Mouse (Mus musculus): ENCODE results near the gene Lonrf2.
A peak's percentile ranks its signal among the peaks of the same experiment; 100 is the strongest.

Lonrf2 gene

DNA sequence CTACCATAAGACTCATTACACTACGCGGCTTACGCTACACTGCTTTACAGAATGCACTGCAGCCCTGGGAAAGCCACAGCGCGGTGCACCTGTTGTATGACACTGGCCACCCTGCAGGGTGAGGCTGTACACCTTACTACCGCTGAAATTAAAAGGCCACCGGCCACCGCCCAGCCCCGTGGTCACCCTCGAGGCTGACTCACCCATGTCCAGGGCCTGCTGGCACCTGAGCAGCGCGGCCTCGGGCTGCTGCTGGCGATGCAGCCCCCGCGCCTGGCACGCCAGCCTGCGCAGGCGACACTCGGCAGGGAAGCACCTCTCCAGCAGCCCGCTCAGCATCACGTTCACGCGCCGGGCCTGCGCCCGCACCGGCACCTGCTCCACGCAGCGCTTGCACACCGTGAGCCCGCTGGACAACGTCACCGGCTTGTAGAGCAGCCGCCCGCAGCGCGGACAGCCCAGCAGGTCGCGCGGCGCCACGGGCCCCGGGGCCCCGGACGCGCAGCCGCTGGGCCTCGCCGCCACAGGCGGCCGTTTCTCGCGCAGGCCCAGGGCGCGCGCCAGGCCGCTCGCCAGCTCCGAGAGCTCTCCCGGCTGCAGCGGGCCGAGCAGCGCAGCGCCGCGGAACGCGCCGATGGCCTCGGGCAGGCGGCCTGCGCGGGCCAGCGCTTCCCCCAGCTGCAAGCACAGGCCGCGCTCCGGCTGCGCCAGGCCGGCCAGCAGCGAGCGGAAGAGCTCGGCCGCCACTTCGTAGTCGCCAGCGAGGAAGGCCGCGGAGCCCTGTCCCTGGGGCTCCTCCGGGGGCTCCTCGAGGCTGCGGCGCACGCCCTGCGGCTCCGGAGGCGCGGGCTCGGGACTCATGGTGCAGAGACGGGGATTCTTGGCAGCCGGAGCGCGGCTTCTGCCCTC is 689 bp downstream of the Lonrf2 start:
- no peak for DNase-seq (ENCODE audit: low spot score)

DNA sequence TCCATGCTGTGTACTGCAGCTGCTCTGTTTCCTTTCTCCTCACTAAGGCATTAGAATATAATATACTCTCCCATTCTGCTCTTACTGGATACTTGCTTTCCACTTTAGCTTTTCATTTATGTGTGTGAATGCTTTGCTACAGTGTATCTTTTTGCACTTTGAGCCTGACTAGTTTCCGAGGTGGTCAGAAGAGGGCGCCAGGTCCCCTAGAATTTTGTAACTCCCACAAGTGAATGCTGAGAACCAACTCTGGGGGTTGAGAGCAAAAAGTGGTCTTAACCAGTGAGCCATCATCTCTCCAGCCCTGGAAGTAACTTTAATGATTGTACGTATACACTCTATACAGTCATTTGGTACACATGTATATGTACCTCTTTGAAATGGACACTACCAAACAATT is 1.6 kb downstream of the Lonrf2 start:
- no peak for DNase-seq (ENCODE audit: low spot score)

DNA sequence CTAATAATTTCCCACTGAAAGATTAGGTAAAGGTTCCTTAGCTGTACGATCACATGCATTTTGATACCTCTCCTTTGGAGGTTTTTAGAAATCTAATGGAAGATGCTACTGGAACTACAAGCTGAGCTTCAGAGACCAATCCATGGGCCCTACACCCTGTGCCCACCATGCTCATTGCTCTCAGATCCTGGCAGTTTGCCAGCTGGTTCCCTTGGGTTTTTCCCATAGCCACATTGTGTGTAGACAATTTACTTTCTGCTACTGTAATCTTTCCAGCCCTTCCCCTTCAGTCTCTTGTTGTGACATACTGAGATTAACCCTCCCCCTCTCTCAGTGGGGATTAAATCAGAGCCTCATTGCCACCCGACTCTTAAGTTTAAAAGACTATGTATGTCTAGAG is 11.6 kb downstream of the Lonrf2 start:
- DNase-seq (ENCODE audit: low spot score): no peak

DNA sequence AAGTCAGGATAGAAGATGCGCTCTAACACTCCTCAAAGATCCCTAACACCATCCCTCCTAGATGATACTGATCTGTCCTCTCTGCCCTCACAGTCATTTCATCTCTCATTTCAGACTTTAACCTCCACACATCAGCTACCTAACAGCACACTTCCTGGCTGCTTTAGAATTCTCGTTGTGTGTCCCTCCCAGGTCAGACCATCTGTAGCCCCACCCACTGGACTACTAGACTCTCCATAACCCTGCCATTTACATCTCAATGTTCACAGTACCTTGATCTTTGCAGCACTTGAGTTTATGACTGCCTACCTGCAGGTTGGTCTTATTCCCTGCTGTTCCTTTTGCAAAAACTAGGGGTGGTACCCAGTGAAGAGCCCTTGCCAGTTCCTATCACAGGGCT is 12.7 kb downstream of the Lonrf2 start:
- no peak for DNase-seq (ENCODE audit: low spot score)

DNA sequence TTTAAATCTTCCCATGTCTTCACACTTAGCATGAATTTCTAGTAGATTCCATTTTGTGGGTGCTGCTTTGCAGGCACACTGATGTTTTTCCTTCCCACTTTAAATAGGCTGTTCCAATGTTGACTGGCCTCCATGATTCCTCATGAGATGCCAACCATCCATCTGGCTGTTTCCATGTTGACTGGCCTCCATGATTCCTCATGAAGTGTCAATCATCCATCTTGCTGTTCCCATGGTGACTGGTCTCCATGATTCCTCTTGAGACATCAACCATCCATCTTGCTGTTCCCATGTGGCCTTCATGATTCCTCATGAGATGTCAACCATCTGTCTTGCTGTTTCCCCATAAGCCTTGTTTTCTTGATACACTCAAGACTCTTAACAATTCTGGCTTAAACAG is 16.8 kb downstream of the Lonrf2 start:
- no peak for DNase-seq (ENCODE audit: low spot score)

DNA sequence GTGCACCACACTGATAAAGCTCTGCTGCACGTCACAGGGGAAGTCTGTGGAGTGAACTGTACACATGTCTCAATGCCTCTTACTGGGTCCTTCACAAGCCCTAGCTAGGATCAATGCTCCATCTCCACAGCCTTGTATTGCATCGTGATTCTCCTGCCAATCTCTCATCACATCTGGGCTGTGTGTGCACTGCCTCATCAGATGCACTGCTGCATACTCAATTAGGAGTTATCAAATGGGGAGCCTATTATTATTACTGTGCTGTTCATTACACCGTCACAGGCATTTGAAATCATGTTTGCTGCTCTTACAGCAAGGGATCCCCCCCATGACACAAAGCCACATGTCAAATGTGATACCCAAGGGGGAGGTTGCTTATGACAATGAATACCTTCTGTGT is 18.8 kb downstream of the Lonrf2 start:
- no peak for DNase-seq (ENCODE audit: low spot score)

DNA sequence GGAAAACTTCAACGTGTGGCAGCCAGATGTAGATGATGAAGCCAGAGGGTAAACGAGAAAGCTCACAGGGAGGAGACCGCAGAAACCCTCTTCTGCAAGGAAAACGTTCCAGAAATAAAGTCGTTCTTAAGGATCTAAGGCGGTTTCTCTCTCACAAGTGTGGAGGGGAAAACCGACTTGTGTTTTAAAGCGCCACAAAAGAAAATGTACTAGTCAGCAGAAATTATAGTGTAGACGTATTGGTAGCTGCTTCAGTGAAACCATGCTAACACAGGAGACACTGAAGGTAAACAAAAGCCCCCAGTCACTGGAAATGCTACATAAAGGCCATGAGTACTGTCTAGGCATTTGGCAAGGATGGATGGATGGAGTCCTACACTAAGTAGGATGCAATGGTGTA is 19.2 kb downstream of the Lonrf2 start:
- DNase-seq (ENCODE audit: low spot score): no peak

DNA sequence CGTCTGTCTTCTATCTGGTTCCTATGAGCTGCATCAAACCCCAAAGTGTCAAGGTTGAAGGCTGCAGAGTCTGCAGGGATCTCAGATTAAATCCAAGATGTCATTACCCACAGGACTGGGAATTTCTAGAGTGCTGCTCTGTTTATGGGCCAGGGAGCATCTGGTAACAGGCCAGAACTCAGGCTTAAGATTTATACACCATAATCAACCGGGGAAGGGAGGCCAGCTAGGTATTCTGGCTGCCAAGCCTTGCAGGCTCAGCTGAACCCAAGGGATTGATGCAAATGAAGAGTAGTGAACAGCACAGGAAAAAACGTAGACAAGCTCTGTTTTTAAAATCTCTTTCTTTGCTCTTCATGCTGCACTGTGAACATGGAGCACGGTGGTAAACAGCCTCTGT is 20.2 kb downstream of the Lonrf2 start:
- DNase-seq (ENCODE audit: low spot score): no peak

DNA sequence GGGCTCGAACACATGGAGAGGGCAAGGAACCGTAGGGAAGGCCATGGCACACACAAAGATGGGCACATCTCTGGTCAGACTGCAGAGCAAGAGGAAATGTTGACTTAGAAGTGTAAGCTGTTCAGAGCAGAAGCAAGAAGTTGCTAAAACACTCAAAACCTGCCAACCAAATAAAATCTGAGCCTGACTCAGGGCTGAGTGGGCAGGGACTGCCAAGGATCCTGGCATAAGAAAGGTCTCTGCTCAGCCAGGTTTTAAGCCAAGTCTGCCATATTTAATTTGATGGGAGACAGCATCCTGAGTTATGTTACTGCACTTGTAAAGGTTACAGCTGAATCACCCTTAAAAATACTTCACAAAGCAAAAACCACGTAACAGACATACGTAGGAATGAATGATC is 29.4 kb downstream of the Lonrf2 start:
- no peak for DNase-seq (ENCODE audit: low spot score)

DNA sequence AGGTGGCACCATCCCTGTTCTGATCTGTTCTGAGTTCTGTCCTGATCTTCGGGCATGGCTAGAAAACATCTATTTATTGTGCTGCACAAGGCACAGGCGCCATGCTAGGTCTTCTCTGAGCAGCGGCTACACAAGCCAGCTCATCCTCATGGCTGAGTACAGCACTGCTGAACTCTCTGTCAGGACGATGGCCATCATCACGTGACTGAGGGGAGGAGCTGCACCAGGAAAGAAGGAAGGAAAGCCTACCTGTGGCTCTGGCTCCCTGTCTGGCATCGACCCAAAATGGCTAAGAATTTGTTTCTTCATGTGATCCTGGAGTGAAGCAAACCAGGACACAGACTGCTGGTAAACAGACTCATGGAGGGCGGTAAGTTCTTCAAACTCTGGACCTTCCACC is 36.1 kb downstream of the Lonrf2 start:
- DNase-seq (ENCODE audit: low spot score): no peak

DNA sequence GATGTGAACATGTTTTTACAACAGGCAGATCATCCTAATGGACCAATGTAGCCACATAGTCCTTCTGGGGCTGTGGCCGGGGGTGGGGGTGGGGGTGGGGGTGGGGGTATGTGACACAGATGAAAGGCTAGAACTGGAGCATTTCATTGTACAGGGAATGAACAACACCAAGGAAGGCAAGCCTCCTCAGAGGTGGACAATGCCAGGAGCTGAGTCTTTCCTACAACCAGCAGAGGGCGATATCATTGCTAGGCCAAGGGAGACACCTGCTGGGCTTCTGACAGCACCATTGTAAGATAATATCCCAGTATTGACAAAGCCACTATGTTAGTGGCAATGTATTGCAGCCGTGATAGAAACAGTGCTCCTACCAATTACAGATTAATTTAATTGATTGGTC is 37.2 kb downstream of the Lonrf2 start:
- no peak for DNase-seq (ENCODE audit: low spot score)

DNA sequence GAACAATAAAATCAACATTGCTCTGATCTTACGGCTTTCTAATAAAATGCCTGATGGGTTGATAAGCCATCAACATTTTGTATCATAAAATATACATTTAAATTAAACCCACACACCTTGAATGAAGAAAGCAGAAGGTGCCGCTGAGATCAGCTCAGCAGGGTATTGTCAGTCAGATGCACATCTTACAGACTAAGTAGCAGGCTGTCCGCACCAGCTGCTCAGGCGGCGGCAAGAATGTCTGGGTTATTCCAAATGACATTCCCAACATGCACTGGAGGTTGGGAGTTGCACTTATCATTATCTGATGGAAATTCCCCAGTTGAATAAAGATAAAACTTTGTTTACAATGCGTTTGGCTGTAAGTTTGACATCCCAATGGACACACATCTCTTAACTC is 39.6 kb downstream of the Lonrf2 start:
- no peak for DNase-seq (ENCODE audit: low spot score)

DNA sequence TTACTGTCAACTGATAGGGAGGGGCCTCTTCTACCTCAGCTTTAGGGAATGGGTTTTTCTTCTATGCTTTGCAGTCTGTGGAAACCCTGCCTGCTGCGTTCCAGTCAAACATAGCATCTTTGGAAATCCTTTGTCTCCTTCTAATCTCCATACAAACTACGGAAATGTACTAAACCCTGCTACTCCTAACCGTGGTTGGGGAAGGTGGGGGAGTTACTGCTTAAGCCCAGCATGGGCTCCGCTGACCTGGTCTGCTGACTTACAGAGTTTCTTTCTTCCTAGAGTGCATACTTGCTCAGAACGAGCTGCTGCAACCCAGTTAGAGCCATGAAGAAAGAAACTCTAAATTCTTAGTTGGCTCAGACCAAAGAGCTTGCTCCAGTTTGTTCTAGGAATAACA is 41.0 kb downstream of the Lonrf2 start:
- DNase-seq (ENCODE audit: low spot score): no peak

DNA sequence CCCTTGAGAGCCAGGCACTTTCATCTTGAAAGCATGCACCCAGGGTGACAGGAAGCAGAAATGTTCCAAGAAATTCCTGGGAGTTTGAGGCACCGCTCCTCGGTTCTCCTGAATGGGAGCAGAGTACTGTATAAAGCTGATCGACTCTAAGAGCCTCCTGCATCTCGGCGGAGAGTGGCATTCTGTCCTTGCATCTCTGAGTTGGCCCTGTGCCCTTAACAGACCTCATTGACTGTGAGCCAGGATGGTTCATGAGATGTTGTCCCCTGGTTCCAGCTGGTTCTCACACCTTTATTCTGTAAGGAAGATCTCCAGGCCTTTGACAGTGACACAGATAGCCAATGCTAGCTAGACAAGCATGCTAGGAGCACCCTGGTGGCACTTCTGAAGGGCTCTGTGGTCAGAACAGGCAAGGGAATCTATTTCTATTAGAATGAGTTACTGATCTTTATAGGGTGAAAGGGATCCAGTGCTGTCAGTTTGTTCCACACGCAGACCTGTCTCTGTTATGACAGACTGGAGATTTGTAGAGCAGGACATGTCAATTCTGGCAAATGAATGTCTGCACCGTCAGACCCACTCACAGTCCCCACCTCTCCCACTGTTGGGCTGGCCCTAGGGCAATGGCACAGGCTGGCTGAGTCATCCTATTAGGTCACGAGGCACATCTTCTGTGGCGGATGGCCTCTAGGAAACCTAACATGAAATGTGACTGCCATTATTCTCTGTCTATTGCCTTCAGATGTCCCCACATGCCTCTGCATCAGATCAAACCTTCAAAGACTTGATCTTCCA is 45.3 kb downstream of the Lonrf2 start:
- no peak for DNase-seq (ENCODE audit: low spot score)

DNA sequence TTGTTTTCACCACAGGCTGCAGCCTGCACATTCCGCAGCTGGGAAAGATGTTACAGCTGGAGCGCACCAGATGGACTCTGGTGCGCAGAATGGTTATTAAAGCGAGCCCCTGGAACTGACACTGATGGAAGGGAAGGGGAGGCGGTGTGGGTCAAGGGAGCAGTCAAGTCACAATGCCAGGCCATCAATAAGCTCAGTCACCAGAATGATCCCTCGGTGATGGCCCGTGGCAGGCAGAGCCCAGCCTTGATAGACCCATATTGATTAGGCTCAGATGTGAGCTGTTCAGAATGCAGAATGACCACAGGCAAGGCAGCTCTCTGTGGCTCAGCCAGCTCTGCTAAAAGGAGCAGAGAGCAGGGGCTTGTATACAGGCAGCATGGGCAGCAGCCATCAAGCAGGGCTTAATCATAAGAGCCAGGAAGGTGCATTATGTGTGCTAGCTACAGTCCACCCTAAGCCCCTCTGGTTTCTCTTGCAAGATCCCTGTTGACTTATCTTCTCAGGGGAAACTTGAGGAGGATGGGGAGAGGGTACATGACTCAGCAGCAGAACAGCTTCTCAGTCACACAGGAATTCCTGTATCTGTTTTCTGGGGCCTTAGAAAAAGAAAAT is 46.4 kb downstream of the Lonrf2 start:
- DNase-seq (ENCODE audit: low spot score): no peak

DNA sequence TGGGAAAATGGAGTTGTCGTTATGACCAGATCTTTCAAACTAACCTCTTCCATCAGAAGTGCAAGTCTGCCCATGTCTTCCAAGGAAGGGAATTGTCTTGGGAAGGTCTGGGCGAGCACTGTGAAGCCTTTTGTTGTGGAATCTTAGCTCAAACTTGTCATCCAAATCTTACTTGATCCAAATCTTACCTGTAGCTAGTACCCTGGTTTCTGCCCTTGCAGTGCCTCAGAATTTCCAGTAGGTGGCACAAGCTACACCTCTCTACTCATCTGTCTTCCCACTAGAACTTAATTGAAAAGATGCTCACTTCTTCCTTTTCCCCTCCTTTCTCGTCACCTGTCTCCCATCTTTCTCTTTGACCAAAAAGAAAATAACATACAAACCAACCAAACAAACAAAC is 47.6 kb downstream of the Lonrf2 start:
- no peak for DNase-seq (ENCODE audit: low spot score)

DNA sequence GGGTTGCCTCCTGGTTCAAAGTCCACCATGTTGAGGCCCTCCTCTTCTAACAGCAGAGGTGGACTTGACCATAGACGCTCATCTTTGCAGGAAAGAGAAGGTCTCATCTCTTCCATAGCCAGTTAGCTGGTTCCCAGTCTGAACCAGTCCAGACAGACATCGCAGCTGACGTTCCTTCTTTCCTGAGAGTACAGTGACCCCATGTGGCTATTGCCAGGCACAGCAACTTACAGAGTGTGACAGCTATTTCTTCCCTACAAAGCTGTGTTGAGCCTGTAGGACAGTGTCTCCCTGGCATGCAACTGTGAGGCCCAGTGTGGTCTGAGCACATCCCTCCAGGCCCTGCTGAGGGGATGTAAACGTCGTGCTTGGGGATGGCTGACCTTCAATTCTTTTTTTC is 49.1 kb downstream of the Lonrf2 start:
- DNase-seq (ENCODE audit: low spot score): peak; percentile 53

DNA sequence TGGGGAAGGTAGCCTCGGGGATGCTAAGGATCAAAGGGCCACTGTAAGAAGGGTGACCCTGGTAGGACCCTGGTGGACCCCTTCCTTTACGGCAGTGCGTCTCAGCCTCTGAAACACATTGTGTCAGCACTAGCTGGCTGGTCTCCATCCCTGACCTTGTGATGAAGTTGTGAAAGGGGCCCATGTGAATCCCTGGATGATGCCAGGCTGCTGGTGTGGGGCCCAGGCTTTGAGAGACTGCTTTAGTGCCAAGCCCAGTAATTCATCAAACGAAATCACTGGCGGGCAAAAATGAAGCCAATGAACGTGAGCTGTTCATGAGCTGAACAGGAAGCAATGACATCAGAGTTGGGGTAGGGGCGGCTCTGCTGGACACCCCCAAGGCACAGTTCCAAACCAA is 50.2 kb downstream of the Lonrf2 start:
- DNase-seq (ENCODE audit: low spot score): no peak

DNA sequence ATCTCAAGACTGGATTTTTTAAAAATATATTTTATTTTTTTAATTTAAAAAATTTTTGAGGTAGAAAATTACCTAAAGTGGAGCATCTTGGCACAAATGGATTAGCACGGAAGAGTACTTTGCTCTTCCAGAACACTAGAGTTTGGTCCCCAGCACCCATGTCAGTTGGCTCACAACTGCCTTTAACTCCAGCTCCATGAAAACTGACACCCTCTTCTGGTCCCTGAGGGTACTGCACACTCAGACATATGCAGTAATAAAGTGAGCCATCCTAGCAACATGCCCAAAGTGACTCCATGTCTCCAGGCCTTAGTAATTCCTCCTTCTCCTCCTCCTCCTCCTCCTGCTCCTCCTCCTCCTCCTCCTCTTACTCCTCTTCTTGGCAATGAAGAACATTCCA is 58.2 kb downstream of the Lonrf2 start:
- no peak for DNase-seq (ENCODE audit: low spot score)

DNA sequence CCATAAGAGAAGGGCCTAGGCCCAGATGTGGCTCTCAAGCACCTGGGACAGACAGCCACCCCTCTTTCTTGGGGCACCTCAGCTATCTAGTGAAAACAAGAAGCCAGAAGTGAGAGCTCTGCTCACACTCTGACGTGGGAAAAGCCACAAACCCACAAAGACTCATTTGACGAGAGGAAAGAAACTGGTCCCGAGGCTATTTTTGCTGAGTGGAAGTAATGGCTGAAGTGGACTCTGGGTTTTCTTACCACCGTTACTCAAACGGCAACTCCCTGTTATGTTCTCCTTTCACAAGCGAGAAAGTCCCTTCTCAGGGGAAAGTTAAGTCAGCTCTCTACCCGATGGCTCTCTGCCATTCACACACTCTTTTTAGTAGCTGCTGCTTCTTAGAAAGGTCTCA is 59.0 kb downstream of the Lonrf2 start:
- peak; percentile 17 for DNase-seq (ENCODE audit: low spot score)

DNA sequence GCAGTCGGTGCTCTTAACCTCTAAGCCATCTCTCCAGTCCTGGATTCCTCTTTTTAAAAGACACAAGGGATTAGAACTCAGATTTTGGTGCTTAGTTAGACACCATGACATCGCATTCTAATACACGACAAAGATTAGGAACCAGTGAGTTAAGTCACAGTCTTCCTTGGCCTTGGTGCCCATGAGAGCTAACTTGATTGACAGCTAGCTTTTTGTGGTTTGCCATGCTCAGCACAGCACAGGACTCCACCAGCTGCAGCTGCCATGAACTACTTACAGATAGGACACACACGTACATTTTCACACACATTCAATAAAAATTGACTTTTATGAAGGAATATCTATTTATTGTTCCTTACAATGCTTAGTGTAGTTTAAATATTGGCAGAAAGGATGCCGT is 60.8 kb downstream of the Lonrf2 start:
- DNase-seq (ENCODE audit: low spot score): no peak

DNA sequence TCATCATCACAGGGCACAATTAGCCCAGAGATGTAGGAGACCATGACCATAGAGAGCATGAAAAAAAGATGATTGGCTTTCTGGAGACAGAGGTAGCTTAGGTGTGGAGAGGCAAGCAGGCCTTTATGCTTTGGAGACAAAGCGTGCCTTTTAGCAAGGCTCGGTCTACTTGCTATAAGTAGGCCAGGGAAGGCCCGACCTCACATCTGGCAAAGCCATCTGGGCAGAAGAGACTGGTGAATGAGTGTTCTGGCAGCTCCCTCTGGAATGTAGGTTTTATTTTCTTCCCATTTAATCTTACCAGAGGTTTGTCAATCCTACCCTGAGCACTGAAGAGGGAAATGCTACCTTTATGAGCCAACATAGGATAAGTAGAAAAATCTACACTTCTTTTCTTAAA is 65.8 kb downstream of the Lonrf2 start:
- DNase-seq (ENCODE audit: low spot score): no peak

DNA sequence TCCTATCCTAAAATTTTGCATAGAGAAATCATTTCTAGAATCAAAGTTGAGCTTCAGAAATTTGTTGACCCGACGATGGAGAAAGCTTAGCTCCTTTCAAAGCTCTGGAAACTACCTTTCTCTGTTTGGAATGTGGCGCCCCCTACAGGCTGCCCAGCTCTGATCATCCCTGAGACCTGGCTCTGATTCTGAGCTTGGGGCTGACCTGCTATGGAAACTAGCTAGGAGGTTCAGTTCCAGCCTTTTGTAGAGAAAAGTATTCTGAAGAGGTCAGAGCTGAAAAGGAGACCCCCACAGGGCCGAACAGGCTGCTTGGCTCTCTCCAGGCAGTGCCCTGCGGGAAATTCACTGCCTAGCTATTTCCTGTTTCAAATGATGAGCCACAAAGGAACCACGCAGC is 66.6 kb downstream of the Lonrf2 start:
- DNase-seq (ENCODE audit: low spot score): peak; percentile 41

Measured in lung, postnatal 25 days (tissue).